ENCODE assay signal across 34 mouse cellular contexts in the genomic region with DNA sequence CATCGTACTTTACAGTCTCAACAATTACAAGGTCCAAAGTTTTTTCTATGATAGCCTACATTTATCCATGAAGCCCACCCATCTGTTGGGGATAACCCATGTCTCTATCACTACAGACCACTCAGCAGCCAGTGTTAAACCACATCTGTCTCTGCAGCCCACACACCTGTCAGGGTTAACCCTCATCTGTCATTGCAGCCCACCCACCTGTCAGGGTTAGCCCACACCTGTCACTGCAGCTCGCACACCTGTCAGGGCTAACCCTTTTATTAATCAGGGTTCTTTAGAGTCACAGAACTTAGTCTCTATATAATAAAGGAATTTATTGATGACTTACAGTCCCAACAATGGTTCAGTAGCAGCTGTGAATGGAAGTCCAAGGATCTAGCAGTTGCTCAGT. TPM values are rescaled to one million over a fixed set of nuclear protein-coding genes. Genes with fewer than 3 reads are reported as not detected.
"Had no signal": no experiment of that assay in that cellular context is flagged by ENCODE, and none has a peak within 500 bp of the region (broad histone marks: within the 10 kb centered on the region; RNA-seq: fewer than 3 reads in every experiment).

No protein-coding gene starts in this region.

- H3K27me3 ChIP-seq: limb, embryonic 12.5 days; limb, embryonic 13.5 days; limb, embryonic 15.5 days; liver, embryonic 12.5 days; liver, embryonic 13.5 days; liver, embryonic 15.5 days; lung, embryonic 15.5 days; megakaryocyte, embryonic 14.5 days; midbrain, embryonic 12.5 days; midbrain, embryonic 13.5 days; midbrain, embryonic 15.5 days had no signal

- DNase-seq: left cerebral cortex, postnatal 4 days; liver; liver, embryonic 13.5 days; liver, postnatal 0 days; lung, adult 18-20 months; lung, adult 2 months; lung, embryonic 14.5 days; lung, postnatal 10 days; lung, postnatal 14 days; lung, postnatal 36 days; lung, postnatal 4 days; midbrain, embryonic 14.5 days had no signal

- H3K4me2 ChIP-seq: limb, embryonic 12.5 days; limb, embryonic 13.5 days; limb, embryonic 15.5 days; liver, embryonic 11.5 days; liver, embryonic 12.5 days; liver, embryonic 13.5 days; liver, embryonic 15.5 days; lung, embryonic 14.5 days; lung, embryonic 15.5 days; midbrain, embryonic 11.5 days; midbrain, embryonic 12.5 days; midbrain, embryonic 13.5 days; midbrain, embryonic 15.5 days had no signal

- H3K4me3 ChIP-seq: left cerebral cortex, adult 2 months; limb, embryonic 10.5 days; limb, embryonic 12.5 days; limb, embryonic 13.5 days; limb, embryonic 15.5 days; liver, embryonic 12.5 days; liver, embryonic 13.5 days; liver, embryonic 15.5 days; lung, embryonic 15.5 days; megakaryocyte, embryonic 14.5 days; midbrain, embryonic 10.5 days; midbrain, embryonic 12.5 days; midbrain, embryonic 13.5 days; midbrain, embryonic 15.5 days had no signal

- H3K36me3 ChIP-seq: limb, embryonic 10.5 days; limb, embryonic 12.5 days; limb, embryonic 13.5 days; limb, embryonic 15.5 days; liver, embryonic 12.5 days; liver, embryonic 13.5 days; liver, embryonic 15.5 days; lung, embryonic 15.5 days; midbrain, embryonic 10.5 days; midbrain, embryonic 12.5 days; midbrain, embryonic 13.5 days; midbrain, embryonic 15.5 days had no signal

RNA-seq across cellular contexts. Expression of a gene that starts 43.2 kb away (rescaled TPM):
- polyA plus RNA-seq: limb, embryonic 11.5 days; limb, embryonic 12.5 days; liver, adult 2 months; liver, embryonic 12.5 days; liver, embryonic 13.5 days; liver, embryonic 14.5 days; liver, embryonic 15.5 days; liver, embryonic 16.5 days; liver, postnatal 0 days; lung, embryonic 14.5 days; lung, postnatal 0 days; macrophage; midbrain, embryonic 13.5 days; neural tube, embryonic 11.5 days had no signal
